Mouse (Mus musculus) liver, embryonic 15.5 days (tissue): ENCODE results near the gene Rgs19. TPM values are rescaled to one million over a fixed set of nuclear protein-coding genes. Genes with fewer than 3 reads are reported as not detected.

Source experiments
- ATAC-seq: fragments of 200-750 bp; cut with Nextera tagmentation; 2 replicates; pipeline ENCODE4 v1.8.0; 2017; ENCODE audit warnings: moderate number of reproducible peaks, mild to moderate bottlenecking, moderate library complexity; ENCODE audit not compliant: insufficient read depth
- H3K27ac ChIP-seq: fragments of 300-500 bp; sonication (generic); replicated peaks from 2 replicates; pipeline ENCODE4 v1.5.1; 2015; ENCODE audit warnings: mild to moderate bottlenecking, inconsistent platforms
- H3K27me3 ChIP-seq: fragments of 300-500 bp; sonication (generic); 2 replicates; pipeline ENCODE4 v1.6.1; 2015; ENCODE audit warnings: mild to moderate bottlenecking, inconsistent platforms
- H3K36me3 ChIP-seq: fragments of 300-500 bp; sonication (generic); replicated peaks from 2 replicates; pipeline ENCODE4 v1.6.1; 2015; ENCODE audit warnings: moderate library complexity, mild to moderate bottlenecking, inconsistent platforms
- H3K4me1 ChIP-seq: fragments of 300-500 bp; sonication (generic); replicated peaks from 2 replicates; pipeline ENCODE4 v1.6.1; 2015; ENCODE audit warnings: inconsistent platforms
- H3K4me2 ChIP-seq: fragments of 300-500 bp; sonication (generic); 2 replicates; pipeline ENCODE4 v1.6.1; 2015; ENCODE audit warnings: moderate library complexity, mild to moderate bottlenecking, inconsistent platforms
- H3K4me3 ChIP-seq: fragments of 300-500 bp; sonication (generic); replicated peaks from 2 replicates; pipeline ENCODE4 v1.5.1; 2015; ENCODE audit warnings: mild to moderate bottlenecking, inconsistent platforms
- H3K9ac ChIP-seq: fragments of 300-500 bp; sonication (generic); 2 replicates; pipeline ENCODE4 v1.6.1; 2015; ENCODE audit warnings: moderate library complexity, mild to moderate bottlenecking, inconsistent platforms
- H3K9me3 ChIP-seq: fragments of 300-500 bp; sonication (generic); replicated peaks from 2 replicates; pipeline ENCODE4 v1.6.1; 2016; ENCODE audit warnings: inconsistent platforms
- WGBS: fragments of 180-500 bp; shearing (Covaris S2); methylation state at CpG from one replicate; pipeline ENCODE4 v1.1.7; 2015; ENCODE audit warnings: mixed read lengths; ENCODE audit not compliant: insufficient replicate concordance; 5-methylcytosine and 5-hydroxymethylcytosine counted together
- polyA plus RNA-seq: library from polyadenylated mRNA; unstranded; fragments of >200 nt; fragmentation: Nextera tagmentation; extraction: Ambion mirVana; gene quantifications from 2 replicates; pipeline ENCODE4 v1.2.1, GENCODE M21; 2015

Rgs19 gene
- 22.3 and 22.4 TPM in 2 replicates for polyA plus RNA-seq

DNA sequence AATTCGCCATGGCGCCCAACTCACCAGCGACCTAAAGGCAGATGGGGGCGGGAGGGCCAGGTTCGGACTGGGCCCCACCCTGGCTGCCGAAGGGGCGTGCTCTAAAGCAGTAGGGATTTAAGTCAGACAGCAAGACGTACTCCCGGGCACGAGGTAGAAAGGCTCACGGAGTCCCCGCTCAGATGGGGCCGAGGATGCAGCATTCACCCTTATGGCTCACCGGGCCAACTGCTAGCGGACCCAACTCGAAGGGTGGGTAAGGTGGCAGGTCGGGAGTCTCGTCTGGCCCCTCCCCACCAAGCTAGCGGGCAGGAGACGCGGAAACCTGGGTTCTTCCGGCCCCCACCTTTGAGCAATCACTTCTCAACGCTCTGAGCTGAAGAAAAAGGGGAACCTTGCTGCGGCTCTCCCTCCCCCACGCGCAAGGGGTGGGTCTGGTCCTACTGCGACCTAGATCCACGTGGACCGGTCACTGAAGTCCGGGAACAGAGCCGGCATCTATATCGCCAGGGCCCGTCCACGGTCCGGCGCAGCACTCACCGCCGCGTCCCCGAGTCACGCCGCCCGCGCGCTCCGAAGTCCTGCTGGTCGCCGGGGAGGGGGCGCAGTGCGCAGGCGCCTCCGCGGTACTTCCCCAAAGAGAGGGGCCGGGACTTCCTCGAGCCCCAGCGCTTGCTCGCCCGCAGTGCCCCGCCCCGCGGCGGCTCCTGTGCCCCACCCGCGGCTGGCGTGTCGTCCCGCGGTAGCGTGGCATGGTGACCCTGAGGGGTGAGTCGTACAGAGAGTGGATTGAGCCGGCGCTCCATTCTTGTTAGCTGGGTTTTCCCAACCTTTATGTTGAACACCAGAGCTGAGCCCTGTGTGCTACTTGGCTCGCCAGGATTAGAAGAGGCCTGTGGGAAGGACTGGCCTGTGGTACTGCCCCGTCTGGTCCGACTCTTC, at the start of gene Rgs19:
Rgs19 (minus strand) TSS at position 639 of the 942 bp plus-strand sequence.
- Histone ChIP-seq H3K9ac (peak within 1 kb of the TSS; percentile 39), H3K27me3 (peaks cover 29% of the 10 kb centered on the region), H3K27ac (no peak within 1 kb of the TSS), H3K9me3 (no peaks in the 10 kb centered on the region), H3K4me1 (peaks cover 7% of the 10 kb centered on the region), H3K4me2 (peak within 1 kb of the TSS; percentile 74), H3K36me3 (0 out of 2 replicates have a peak, but pooled peaks cover 4% of the 10 kb centered on the region), H3K4me3 (peak within 1 kb of the TSS; percentile 57)
- WGBS = under 1% methylated on average over 75 of the region's 75 CpGs
- peak; percentile 67 for ATAC-seq

DNA sequence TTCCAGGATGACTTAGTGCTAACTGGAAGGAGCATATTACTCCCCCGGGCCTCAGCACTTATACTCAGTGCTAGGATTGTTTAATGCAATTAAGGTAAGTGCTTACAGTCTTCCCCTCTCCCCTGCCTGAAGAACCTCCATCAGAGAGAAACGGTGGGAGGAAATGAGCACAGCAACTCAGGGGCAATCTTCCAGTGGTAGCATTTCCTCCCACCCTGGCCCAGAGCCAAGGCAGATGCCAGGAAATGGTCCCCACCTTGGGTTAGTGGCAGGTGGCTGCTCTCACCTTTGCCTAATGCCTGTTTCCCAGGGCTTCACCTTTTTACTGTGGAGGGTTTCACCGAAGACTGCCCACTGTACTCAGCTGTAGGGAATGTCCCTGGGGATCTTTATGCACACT, 36.3 kb upstream of the Rgs19 start:
- H3K36me3 ChIP-seq = no peaks in the 10 kb centered on the region
- 38% methylated on average over 3 of the region's 3 CpGs for WGBS
- ATAC-seq = no peak
- H3K27ac ChIP-seq = no peak overlapping the region
- H3K4me1 ChIP-seq = no peaks in the 10 kb centered on the region
- H3K9me3 ChIP-seq = no peaks in the 10 kb centered on the region
- no peak overlapping the region for H3K9ac ChIP-seq
- no peak overlapping the region for H3K4me2 ChIP-seq
- H3K4me3 ChIP-seq = no peak overlapping the region
- no peaks in the 10 kb centered on the region for H3K27me3 ChIP-seq

DNA sequence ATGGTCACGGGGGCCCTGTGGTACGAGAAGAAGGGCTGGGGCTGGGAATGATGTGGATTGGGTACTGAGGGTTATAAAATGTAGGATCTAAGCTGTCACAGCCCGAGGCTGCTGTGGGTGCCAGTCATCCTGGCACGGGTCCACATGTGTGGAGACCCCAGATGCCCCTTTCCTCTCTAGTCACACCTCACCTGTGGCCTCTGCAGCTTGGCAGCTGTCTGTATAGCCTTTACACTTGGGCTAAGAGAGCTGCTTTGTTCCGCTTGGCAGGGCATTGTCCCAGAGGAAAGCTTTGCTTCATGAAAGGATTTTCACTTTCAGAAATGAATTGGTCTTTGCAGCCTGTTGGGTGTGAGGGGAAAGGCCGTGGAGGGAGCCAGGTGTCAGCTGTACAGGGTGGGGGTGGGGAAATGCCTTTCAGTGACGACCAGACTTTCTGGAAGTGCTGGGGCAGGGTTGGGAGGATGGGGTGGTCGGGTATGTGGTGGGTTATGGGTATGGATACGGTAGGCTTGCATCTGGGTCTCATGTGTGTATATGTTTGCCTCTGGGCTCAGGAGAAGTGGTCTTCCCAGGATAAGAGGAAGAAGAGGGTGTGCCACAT, 34.0 kb upstream of the Rgs19 start:
- Histone ChIP-seq H3K4me1 (no peaks in the 10 kb centered on the region), H3K27ac (no peak overlapping the region), H3K27me3 (no peaks in the 10 kb centered on the region), H3K9me3 (no peaks in the 10 kb centered on the region), H3K36me3 (no peaks in the 10 kb centered on the region), H3K4me3 (no peak overlapping the region), H3K9ac (no peak overlapping the region), H3K4me2 (no peak overlapping the region)
- no peak for ATAC-seq
- WGBS = 40% methylated on average over 9 of the region's 9 CpGs

DNA sequence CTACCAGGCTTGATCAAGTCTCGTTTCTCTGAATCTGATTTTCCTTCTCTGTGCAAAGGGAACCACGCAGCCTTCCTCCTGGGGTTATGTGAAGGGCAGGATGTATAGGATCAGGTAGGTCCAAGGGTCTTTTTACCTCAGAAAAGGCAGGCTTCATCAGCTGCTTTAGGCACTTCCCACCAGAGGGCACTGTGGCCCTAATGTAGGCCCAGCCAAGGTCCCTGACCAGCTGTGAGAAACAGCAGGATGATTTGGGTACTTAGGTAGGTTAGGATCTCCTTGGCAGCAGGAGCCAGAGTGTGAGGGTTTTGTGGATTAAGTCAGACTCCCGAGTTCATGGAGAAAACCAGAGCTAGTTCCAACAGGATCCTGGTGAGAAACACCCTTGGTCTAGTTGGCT, 28.4 kb upstream of the Rgs19 start:
- 8% methylated on average over 3 of the region's 3 CpGs for WGBS
- no peaks in the 10 kb centered on the region for H3K36me3 ChIP-seq
- H3K4me1 ChIP-seq = no peaks in the 10 kb centered on the region
- H3K4me3 ChIP-seq = no peak overlapping the region
- H3K4me2 ChIP-seq = no peak overlapping the region
- ATAC-seq = no peak
- H3K27ac ChIP-seq = no peak overlapping the region
- no peaks in the 10 kb centered on the region for H3K27me3 ChIP-seq
- no peaks in the 10 kb centered on the region for H3K9me3 ChIP-seq
- H3K9ac ChIP-seq = no peak overlapping the region

DNA sequence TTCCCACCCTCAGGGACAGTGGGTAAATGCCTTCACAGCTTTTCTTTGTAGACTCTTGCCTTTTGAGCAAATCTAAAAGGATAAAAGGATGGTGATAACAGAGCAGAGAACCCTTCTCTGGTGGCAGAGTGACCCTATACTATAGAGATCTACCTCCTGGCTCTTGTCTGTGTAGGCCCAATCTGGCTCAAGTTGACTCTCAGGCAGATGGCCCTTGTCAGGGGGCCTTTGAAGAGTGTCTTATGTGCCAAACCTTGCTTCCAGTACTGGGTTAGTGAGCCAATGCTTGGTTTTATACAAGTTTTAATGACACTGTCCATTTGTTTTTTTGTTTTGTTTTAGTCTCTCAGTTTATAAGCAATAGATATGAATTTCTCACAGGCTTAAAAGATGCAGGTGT, 27.4 kb upstream of the Rgs19 start:
- H3K4me1 ChIP-seq = no peaks in the 10 kb centered on the region
- H3K4me2 ChIP-seq = no peak overlapping the region
- H3K9ac ChIP-seq = no peak overlapping the region
- ATAC-seq = no peak
- no peaks in the 10 kb centered on the region for H3K27me3 ChIP-seq
- no peak overlapping the region for H3K27ac ChIP-seq
- no peaks in the 10 kb centered on the region for H3K36me3 ChIP-seq
- H3K9me3 ChIP-seq = no peaks in the 10 kb centered on the region
- no peak overlapping the region for H3K4me3 ChIP-seq

DNA sequence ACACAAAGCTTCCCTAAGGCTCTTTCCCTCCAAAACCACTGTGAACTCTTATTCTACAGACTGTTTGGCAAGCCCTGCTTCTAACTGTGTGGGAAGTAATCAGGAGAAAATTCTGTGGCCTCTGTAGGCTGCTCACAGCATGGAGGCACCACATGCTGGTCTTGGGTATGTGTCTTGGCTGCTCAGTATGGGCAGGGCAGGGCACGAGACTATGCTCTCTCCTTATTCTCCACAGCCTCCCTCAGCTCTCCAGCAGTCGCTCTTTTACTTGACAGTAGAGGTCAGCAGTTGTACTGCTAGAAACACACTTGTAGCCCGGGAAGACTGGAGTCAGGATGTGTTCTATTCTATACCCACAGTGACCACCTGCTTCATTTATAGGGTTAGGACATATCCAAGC, 26.3 kb upstream of the Rgs19 start:
- Histone ChIP-seq H3K36me3 (no peaks in the 10 kb centered on the region), H3K4me1 (no peaks in the 10 kb centered on the region), H3K4me3 (no peak overlapping the region), H3K9ac (no peak overlapping the region), H3K27ac (no peak overlapping the region), H3K27me3 (no peaks in the 10 kb centered on the region), H3K4me2 (no peak overlapping the region), H3K9me3 (no peaks in the 10 kb centered on the region)
- ATAC-seq = no peak
- WGBS = 22% methylated on average over 3 of the region's 3 CpGs

DNA sequence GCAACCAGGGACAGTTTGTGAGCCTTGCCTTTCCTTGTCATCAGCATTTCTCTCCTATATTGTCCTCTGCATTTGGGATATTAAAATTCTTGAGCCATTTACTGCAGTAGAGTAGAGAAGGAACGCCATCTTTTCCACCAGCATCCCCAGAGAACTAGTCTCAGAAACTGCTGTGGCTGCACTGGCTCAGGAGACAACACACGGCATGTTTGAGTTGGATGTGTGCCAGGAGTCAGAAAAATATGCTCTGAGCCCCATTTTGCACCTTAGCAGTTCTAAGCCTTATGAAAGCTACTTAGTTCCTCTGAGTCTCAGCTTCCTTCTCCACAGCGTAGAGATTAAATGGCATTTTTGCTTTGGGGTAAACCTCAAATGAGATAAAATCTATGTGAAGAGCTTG, 23.2 kb upstream of the Rgs19 start:
- Histone ChIP-seq H3K4me1 (no peaks in the 10 kb centered on the region), H3K27me3 (no peaks in the 10 kb centered on the region), H3K4me2 (no peak overlapping the region), H3K9ac (no peak overlapping the region), H3K27ac (no peak overlapping the region), H3K4me3 (no peak overlapping the region), H3K9me3 (no peaks in the 10 kb centered on the region), H3K36me3 (no peaks in the 10 kb centered on the region)
- 46% methylated on average over 3 of the region's 3 CpGs for WGBS
- ATAC-seq = no peak

DNA sequence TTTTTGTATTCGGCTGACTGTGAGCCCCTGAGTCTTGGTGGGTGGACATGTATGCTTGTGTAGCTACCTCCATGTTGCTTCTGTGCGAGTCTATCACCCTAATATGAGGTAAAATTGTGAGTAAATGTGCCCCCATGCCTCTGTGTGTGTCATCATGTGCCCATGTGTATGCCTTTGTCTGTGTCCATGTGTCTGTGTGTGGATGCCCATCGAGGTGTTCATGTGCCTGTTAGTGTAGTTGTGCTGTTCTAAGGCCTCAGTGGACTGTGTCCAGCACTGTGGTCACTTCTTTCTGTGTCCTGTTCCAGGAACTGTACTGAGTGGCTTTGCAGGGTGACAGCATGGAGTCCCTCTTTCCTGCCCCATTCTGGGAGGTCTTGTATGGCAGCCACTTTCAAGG, 21.6 kb upstream of the Rgs19 start:
- Histone ChIP-seq H3K9ac (no peak overlapping the region), H3K9me3 (no peaks in the 10 kb centered on the region), H3K4me2 (no peak overlapping the region), H3K27me3 (no peaks in the 10 kb centered on the region), H3K36me3 (no peaks in the 10 kb centered on the region), H3K4me3 (no peak overlapping the region), H3K27ac (no peak overlapping the region), H3K4me1 (no peaks in the 10 kb centered on the region)
- WGBS = 54% methylated on average over 3 of the region's 3 CpGs
- no peak for ATAC-seq

DNA sequence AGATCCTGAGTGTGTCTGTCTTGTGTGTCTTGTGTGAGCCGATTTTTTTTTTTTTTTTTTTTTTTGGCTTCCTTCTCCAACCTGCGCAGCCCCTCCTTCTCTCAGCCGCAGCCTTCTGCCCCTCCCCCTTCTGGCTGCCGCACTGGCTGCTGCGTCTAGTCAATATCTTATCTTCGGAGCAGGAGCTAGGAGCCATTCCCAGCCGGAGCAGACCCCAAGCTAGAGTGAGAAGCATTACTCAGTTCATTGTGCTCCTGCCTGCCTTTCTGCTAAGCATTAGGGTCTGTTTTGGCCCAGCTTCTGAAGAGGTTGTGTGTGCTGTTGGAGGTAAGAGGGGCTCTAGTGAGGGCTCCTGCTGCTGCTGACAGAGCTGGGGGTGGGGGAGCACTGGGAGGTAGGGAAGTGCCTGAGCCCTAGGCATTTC, 21.1 kb upstream of the Rgs19 start, which contains the start of gene Oprl1:
Oprl1 (plus strand) TSS at position 114 of the 424 bp plus-strand sequence.
- WGBS = 0% methylated on average over 7 of the region's 7 CpGs
- Histone ChIP-seq H3K4me1 (no peaks in the 10 kb centered on the region), H3K9ac (no peak within 1 kb of the TSS), H3K9me3 (no peaks in the 10 kb centered on the region), H3K4me2 (no peak within 1 kb of the TSS), H3K27me3 (no peaks in the 10 kb centered on the region), H3K36me3 (no peaks in the 10 kb centered on the region), H3K27ac (no peak within 1 kb of the TSS), H3K4me3 (no peak within 1 kb of the TSS)
- no peak for ATAC-seq

DNA sequence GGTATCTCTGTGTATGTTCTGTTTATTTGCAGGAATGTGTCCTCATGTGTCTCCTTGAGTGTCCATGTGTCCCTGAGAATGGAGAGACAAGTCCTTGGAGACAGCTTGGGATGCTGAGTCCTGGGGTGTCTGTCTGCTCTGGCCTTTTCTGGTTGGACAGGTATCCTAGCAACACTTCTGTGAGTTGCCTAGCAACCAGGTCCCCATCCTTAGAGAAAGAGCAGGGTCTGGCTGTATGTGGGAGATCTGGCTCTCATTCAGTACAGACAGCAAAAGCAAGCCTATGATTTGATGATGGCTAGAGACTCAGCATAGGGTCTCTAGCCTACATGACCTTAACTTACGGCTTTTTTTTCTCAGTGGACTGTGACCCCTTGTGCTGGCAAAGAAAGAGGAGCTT, 20.0 kb upstream of the Rgs19 start:
- Histone ChIP-seq H3K4me3 (no peak overlapping the region), H3K4me2 (no peak overlapping the region), H3K27ac (no peak overlapping the region), H3K36me3 (no peaks in the 10 kb centered on the region), H3K4me1 (no peaks in the 10 kb centered on the region), H3K9me3 (no peaks in the 10 kb centered on the region), H3K27me3 (no peaks in the 10 kb centered on the region), H3K9ac (no peak overlapping the region)
- WGBS = 38% methylated on average over 1 of the region's 1 CpGs
- ATAC-seq = no peak

DNA sequence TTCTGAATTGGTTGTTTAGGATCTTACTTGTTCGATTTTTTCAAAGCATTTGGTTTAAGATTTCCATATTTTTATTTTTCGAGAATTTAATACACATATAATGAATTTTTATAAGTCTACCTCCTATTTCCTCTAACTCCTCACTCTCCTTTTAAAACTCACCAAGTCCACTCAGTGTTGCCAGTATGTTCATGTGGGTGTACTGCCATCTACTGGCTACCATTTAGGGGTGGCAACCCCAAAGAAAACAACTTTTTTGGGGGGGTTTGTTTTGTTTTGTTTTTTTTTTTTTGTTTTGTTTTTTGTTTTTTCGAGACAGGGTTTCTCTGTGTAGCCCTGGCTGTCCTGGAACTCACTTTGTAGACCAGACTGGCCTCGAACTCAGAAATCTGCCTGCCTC, 12.9 kb upstream of the Rgs19 start:
- Histone ChIP-seq H3K4me3 (no peak overlapping the region), H3K9ac (no peak overlapping the region), H3K27me3 (no peaks in the 10 kb centered on the region), H3K9me3 (no peaks in the 10 kb centered on the region), H3K4me2 (no peak overlapping the region), H3K27ac (no peak overlapping the region), H3K4me1 (no peaks in the 10 kb centered on the region), H3K36me3 (no peaks in the 10 kb centered on the region)
- no peak for ATAC-seq
- 23% methylated on average over 4 of the region's 4 CpGs for WGBS
